Mouse (Mus musculus): ENCODE data around the gene Vps37c.

- no peak for TF ChIP-seq GATA1 (IDR thresholded peaks at IDR 0.05; ENCODE audit: low read length)
- TF ChIP-seq TAL1 (IDR thresholded peaks at IDR 0.05; ENCODE audit: low read length) = no peak
Measured at GRCm38 (mm10) chr19:10738038-10738437, 49.5 kb downstream of the Vps37c start.

Data from erythroblast, embryonic 14.5 days (primary cell).